Mouse (Mus musculus) testis, adult 2 months (tissue): ENCODE results near the gene Dlat.
A peak's percentile ranks its signal among the peaks of the same experiment; 100 is the strongest.

ENCODE experiments used
- CTCF ChIP-seq: fragments of 200-500 bp; IDR thresholded peaks from 2 replicates; pipeline ENCODE4 v1.5.1; 2012; ENCODE audit warnings: low read depth, mild to moderate bottlenecking, inconsistent platforms, low read length, moderate library complexity; ENCODE audit not compliant: control insufficient read depth, insufficient read depth, insufficient replicate concordance
- POLR2A ChIP-seq: fragments of 200-500 bp; IDR thresholded peaks from 2 replicates; pipeline ENCODE4 v1.6.1; 2012; ENCODE audit warnings: low read depth, mild to moderate bottlenecking, inconsistent platforms, low read length, moderate library complexity; ENCODE audit not compliant: control insufficient read depth

DNA sequence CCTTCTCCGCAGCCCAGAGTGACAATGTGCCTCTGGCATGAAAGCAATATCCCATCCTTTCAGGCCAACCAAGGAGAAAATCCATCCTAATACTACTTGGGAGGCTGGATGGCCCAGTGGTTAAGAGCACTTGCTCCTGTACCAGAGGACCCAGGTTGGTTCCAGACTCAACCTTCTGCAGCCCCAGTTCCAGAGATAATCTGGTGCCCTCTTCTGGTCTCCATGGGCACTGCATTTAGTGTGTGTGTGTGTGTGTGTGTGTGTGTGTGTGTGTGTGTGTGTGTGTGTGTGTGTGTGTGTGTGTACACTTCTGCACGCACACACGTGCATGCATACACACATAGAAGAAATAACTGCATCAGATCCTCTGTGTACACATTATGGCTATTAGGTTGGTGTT lies 66.0 kb downstream of the Dlat start:
- TF ChIP-seq CTCF: peak; percentile 33; the same call in 1 of the 2 replicates
- TF ChIP-seq POLR2A: no peak
